Mouse (Mus musculus): Measurements from ENCODE around the gene Ly6g6c. TPM values are rescaled to one million over a fixed set of nuclear protein-coding genes. Genes with fewer than 3 reads are reported as not detected.

The Ly6g6c gene
- polyA plus RNA-seq, 1 experiment from 2014 or later: not detected

- no peaks in the 10 kb centered on the region for H3K4me1 ChIP-seq (ENCODE audit: control insufficient read depth, insufficient read depth, low read length)
- no peak overlapping the region for H3K4me2 ChIP-seq (ENCODE audit: low read length)
- H3K27ac ChIP-seq (ENCODE audit: low read length): no peak overlapping the region
- H3K27me3 ChIP-seq (ENCODE audit: control insufficient read depth, insufficient read depth, low read depth, low read length): peaks cover 7% of the 10 kb centered on the region
- 82% methylated on average over 9 of the region's 9 CpGs for WGBS
- no peaks in the 10 kb centered on the region for H3K36me3 ChIP-seq (ENCODE audit: control insufficient read depth, insufficient read depth, low read length)
- H3K4me3 ChIP-seq (ENCODE audit: low read depth, low read length): no peak overlapping the region
- no peak for ATAC-seq
- no peaks in the 10 kb centered on the region for H3K9me3 ChIP-seq (replicated peaks; ENCODE audit: control insufficient read depth, low read length, poor library complexity, severe bottlenecking)
- H3K9ac ChIP-seq (ENCODE audit: low read depth, low read length): no peak overlapping the region
These were observed 6.3 kb downstream of the Ly6g6c start for GRCm38 (mm10) chr17:35071454-35071853.

GRCm38 (mm10) chr17:35074097-35074496 lies 8.9 kb downstream of the Ly6g6c start:
- Histone ChIP-seq H3K9ac (ENCODE audit: low read depth, low read length) (no peak overlapping the region), H3K27ac (ENCODE audit: low read length) (no peak overlapping the region), H3K4me1 (ENCODE audit: control insufficient read depth, insufficient read depth, low read length) (no peaks in the 10 kb centered on the region), H3K36me3 (ENCODE audit: control insufficient read depth, insufficient read depth, low read length) (no peaks in the 10 kb centered on the region), H3K27me3 (ENCODE audit: control insufficient read depth, insufficient read depth, low read depth, low read length) (no peaks in the 10 kb centered on the region), H3K4me2 (ENCODE audit: low read length) (no peak overlapping the region), H3K4me3 (ENCODE audit: low read depth, low read length) (no peak overlapping the region), H3K9me3 (replicated peaks; ENCODE audit: control insufficient read depth, low read length, poor library complexity, severe bottlenecking) (no peaks in the 10 kb centered on the region)
- ATAC-seq: no peak
- WGBS: 53% methylated on average over 13 of the region's 17 CpGs

DNA sequence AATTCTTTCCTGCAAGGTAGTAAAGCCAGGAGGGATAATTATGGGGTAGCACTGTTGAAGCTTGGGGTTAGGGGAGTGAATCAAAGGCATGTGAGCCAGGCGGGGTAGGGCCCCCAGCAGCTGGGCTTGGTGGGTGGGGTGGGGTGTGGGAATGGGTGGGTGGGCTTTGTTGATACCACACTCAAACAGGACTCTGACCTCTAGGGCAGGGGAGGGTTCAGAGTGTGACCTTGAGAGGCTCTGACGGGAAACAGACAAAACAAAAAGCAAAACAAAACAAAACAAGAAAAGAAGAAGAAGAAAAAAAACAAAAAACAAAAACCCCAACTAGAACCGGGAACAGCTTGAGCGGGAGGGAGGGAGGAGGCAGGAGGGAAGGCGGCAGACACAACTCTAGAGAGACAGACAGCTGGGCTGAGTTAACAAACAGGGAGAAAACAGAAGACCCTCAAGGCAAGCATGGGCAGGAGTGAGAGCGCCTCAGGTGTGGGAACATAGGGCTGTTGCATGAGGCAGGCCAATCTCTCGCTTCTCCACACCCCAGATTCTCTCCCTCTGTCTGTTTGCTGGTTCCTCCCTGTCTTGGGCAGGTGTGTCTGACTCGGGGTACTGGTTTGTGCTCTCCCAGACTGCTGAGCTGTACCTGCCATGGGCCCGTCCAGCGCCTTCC lies 11.5 kb downstream of the Ly6g6c start, which contains the start of gene Ly6g6e:
Gene Ly6g6e (plus strand): TSS at position 396 of the 670 bp plus-strand sequence.
- Histone ChIP-seq H3K36me3 (ENCODE audit: control insufficient read depth, insufficient read depth, low read length) (no peaks in the 10 kb centered on the region), H3K4me3 (ENCODE audit: low read depth, low read length) (peak within 1 kb of the TSS; percentile 26), H3K4me1 (ENCODE audit: control insufficient read depth, insufficient read depth, low read length) (no peaks in the 10 kb centered on the region), H3K27me3 (ENCODE audit: control insufficient read depth, insufficient read depth, low read depth, low read length) (no peaks in the 10 kb centered on the region), H3K9me3 (replicated peaks; ENCODE audit: control insufficient read depth, low read length, poor library complexity, severe bottlenecking) (no peaks in the 10 kb centered on the region), H3K9ac (ENCODE audit: low read depth, low read length) (peak within 1 kb of the TSS; percentile 54; the same call in 1 of the 2 replicates), H3K4me2 (ENCODE audit: low read length) (peak within 1 kb of the TSS; percentile 46), H3K27ac (ENCODE audit: low read length) (no peak within 1 kb of the TSS)
- WGBS: 34% methylated on average over 10 of the region's 10 CpGs
- no peak for ATAC-seq

- no peak overlapping the region for H3K27ac ChIP-seq (ENCODE audit: low read length)
- H3K4me1 ChIP-seq (ENCODE audit: control insufficient read depth, insufficient read depth, low read length): no peaks in the 10 kb centered on the region
- H3K36me3 ChIP-seq (ENCODE audit: control insufficient read depth, insufficient read depth, low read length): no peaks in the 10 kb centered on the region
- no peak for ATAC-seq
- no peaks in the 10 kb centered on the region for H3K27me3 ChIP-seq (ENCODE audit: control insufficient read depth, insufficient read depth, low read depth, low read length)
- peak overlapping the region; percentile 46 for H3K4me2 ChIP-seq (ENCODE audit: low read length)
- no peaks in the 10 kb centered on the region for H3K9me3 ChIP-seq (replicated peaks; ENCODE audit: control insufficient read depth, low read length, poor library complexity, severe bottlenecking)
- no peak overlapping the region for H3K4me3 ChIP-seq (ENCODE audit: low read depth, low read length)
- H3K9ac ChIP-seq (ENCODE audit: low read depth, low read length): 0 out of 2 replicates have a peak overlapping the region, but pooled peaks have one; percentile 5
- WGBS: 30% methylated on average over 2 of the region's 2 CpGs
These were observed 12.1 kb downstream of the Ly6g6c start for GRCm38 (mm10) chr17:35077285-35077684.

DNA sequence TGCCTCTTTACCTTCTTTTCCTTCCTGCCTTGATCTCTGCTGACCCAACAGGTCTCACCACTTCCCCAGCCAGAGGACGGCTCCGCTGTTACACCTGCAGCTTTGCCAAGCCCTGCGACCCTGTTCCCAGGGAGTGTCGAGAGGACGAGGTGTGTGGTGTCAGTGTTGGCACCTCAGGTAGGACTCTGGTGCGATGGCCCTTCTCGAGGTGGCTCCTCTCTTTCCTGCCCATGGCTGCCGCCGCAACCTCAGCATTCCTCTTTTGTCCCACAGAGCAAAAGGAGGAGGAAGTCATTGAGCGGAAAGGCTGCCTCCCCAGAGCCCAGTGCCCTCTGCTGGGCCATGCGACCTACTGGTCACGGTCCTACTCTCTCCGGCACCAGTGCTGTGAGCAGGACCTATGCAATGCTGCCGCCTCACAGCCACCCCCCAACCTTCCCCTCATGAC lies 12.6 kb downstream of the Ly6g6c start, which contains the start of gene Ly6g6d:
Gene Ly6g6d (minus strand): TSS at position 280 of the 448 bp plus-strand sequence.
- H3K9me3 ChIP-seq (replicated peaks; ENCODE audit: control insufficient read depth, low read length, poor library complexity, severe bottlenecking): no peaks in the 10 kb centered on the region
- peak within 1 kb of the TSS; percentile 26 for H3K4me3 ChIP-seq (ENCODE audit: low read depth, low read length)
- no peaks in the 10 kb centered on the region for H3K36me3 ChIP-seq (ENCODE audit: control insufficient read depth, insufficient read depth, low read length)
- H3K4me1 ChIP-seq (ENCODE audit: control insufficient read depth, insufficient read depth, low read length): no peaks in the 10 kb centered on the region
- no peaks in the 10 kb centered on the region for H3K27me3 ChIP-seq (ENCODE audit: control insufficient read depth, insufficient read depth, low read depth, low read length)
- no peak within 1 kb of the TSS for H3K27ac ChIP-seq (ENCODE audit: low read length)
- H3K9ac ChIP-seq (ENCODE audit: low read depth, low read length): peak within 1 kb of the TSS; percentile 54; the same call in 1 of the 2 replicates
- WGBS: 12% methylated on average over 14 of the region's 14 CpGs
- ATAC-seq: peak; percentile 36; the same call in 1 of the 2 replicates
- peak within 1 kb of the TSS; percentile 46 for H3K4me2 ChIP-seq (ENCODE audit: low read length)

GRCm38 (mm10) chr17:35079778-35080177 lies 14.6 kb downstream of the Ly6g6c start:
- no peak for ATAC-seq
- H3K4me1 ChIP-seq (ENCODE audit: control insufficient read depth, insufficient read depth, low read length): no peaks in the 10 kb centered on the region
- H3K27ac ChIP-seq (ENCODE audit: low read length): no peak overlapping the region
- no peaks in the 10 kb centered on the region for H3K36me3 ChIP-seq (ENCODE audit: control insufficient read depth, insufficient read depth, low read length)
- no peak overlapping the region for H3K4me3 ChIP-seq (ENCODE audit: low read depth, low read length)
- H3K9ac ChIP-seq (ENCODE audit: low read depth, low read length): peak overlapping the region; percentile 10; the same call in 1 of the 2 replicates
- H3K9me3 ChIP-seq (replicated peaks; ENCODE audit: control insufficient read depth, low read length, poor library complexity, severe bottlenecking): no peaks in the 10 kb centered on the region
- no peaks in the 10 kb centered on the region for H3K27me3 ChIP-seq (ENCODE audit: control insufficient read depth, insufficient read depth, low read depth, low read length)
- H3K4me2 ChIP-seq (ENCODE audit: low read length): no peak overlapping the region
- WGBS: 78% methylated on average over 9 of the region's 9 CpGs

DNA sequence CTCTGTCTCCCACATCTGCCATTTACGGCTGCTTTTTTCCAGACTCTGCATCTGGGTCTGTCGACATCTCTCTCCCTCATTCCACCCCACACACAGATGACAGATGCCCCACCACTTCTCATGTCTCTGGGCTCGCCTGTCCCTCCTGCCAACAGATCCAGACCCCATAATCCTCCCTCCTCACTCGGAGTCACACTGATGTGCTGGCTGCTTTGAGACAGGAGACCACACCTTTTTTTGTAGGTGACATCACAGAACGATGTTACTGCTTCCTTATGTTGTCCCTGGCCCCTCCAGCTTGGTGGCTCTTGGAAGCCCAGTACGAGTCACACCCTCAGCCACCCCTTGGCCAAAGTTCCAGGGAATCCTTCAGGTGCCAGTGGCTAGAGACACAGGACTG lies 15.1 kb downstream of the Ly6g6c start:
- Histone ChIP-seq H3K27ac (ENCODE audit: low read length) (no peak overlapping the region), H3K36me3 (ENCODE audit: control insufficient read depth, insufficient read depth, low read length) (no peaks in the 10 kb centered on the region), H3K27me3 (ENCODE audit: control insufficient read depth, insufficient read depth, low read depth, low read length) (no peaks in the 10 kb centered on the region), H3K9ac (ENCODE audit: low read depth, low read length) (peak overlapping the region; percentile 10; the same call in 1 of the 2 replicates), H3K4me1 (ENCODE audit: control insufficient read depth, insufficient read depth, low read length) (no peaks in the 10 kb centered on the region), H3K4me3 (ENCODE audit: low read depth, low read length) (no peak overlapping the region), H3K4me2 (ENCODE audit: low read length) (no peak overlapping the region), H3K9me3 (replicated peaks; ENCODE audit: control insufficient read depth, low read length, poor library complexity, severe bottlenecking) (no peaks in the 10 kb centered on the region)
- no peak for ATAC-seq
- 55% methylated on average over 6 of the region's 6 CpGs for WGBS

DNA sequence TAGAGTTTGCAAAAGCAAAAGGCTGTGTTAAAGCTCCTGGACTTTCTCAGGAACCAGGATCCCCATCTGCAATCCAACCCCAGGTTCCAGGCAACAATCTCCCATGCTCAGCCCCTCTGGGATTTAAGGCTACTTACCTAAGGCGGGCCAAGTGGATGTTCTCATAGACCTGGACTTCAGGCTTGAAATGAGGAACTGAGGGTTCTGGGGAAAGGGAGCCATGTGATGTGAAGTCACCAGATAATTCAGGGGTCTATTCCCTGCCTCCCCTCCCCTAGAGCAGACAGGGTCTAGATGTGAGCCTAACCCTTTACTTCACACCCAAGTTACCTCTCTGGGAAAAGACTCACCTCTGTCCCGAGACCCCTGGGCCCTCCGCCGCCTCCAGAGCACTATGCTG lies 15.5 kb downstream of the Ly6g6c start:
- no peaks in the 10 kb centered on the region for H3K9me3 ChIP-seq (replicated peaks; ENCODE audit: control insufficient read depth, low read length, poor library complexity, severe bottlenecking)
- no peak for ATAC-seq
- WGBS: 84% methylated on average over 4 of the region's 4 CpGs
- H3K4me2 ChIP-seq (ENCODE audit: low read length): no peak overlapping the region
- no peaks in the 10 kb centered on the region for H3K36me3 ChIP-seq (ENCODE audit: control insufficient read depth, insufficient read depth, low read length)
- no peaks in the 10 kb centered on the region for H3K27me3 ChIP-seq (ENCODE audit: control insufficient read depth, insufficient read depth, low read depth, low read length)
- no peak overlapping the region for H3K9ac ChIP-seq (ENCODE audit: low read depth, low read length)
- no peak overlapping the region for H3K27ac ChIP-seq (ENCODE audit: low read length)
- H3K4me3 ChIP-seq (ENCODE audit: low read depth, low read length): no peak overlapping the region
- no peaks in the 10 kb centered on the region for H3K4me1 ChIP-seq (ENCODE audit: control insufficient read depth, insufficient read depth, low read length)

GRCm38 (mm10) chr17:35082841-35083576 lies 17.8 kb downstream of the Ly6g6c start:
- Histone ChIP-seq H3K27ac (ENCODE audit: low read length) (no peak overlapping the region), H3K4me2 (ENCODE audit: low read length) (no peak overlapping the region), H3K4me1 (ENCODE audit: control insufficient read depth, insufficient read depth, low read length) (no peaks in the 10 kb centered on the region), H3K9me3 (replicated peaks; ENCODE audit: control insufficient read depth, low read length, poor library complexity, severe bottlenecking) (no peaks in the 10 kb centered on the region), H3K27me3 (ENCODE audit: control insufficient read depth, insufficient read depth, low read depth, low read length) (no peaks in the 10 kb centered on the region), H3K4me3 (ENCODE audit: low read depth, low read length) (no peak overlapping the region), H3K36me3 (ENCODE audit: control insufficient read depth, insufficient read depth, low read length) (no peaks in the 10 kb centered on the region), H3K9ac (ENCODE audit: low read depth, low read length) (no peak overlapping the region)
- no peak for ATAC-seq
- 84% methylated on average over 16 of the region's 16 CpGs for WGBS
